In genomic region chr9:31730443-31730842, GRCm38 (mm10) we compare ENCODE assay signal across 24 mouse cellular contexts.
"Had no signal": no experiment of that assay in that cellular context is flagged by ENCODE, and none has a peak within 500 bp of the region (broad histone marks: within the 10 kb centered on the region; RNA-seq: fewer than 3 reads in every experiment).

No protein-coding gene starts in this region.

- DNase-seq: gastrocnemius, postnatal 14 days; gastrocnemius, postnatal 36 days; heart, adult 2 months; heart, postnatal 14 days; heart, postnatal 36 days; kidney, adult 11 months; kidney, adult 2 months; kidney, adult 9 months; kidney, postnatal 14 days; kidney, postnatal 36 days; layer of hippocampus, postnatal 36 days; liver; liver, embryonic 13.5 days had no signal

- H3K27ac ChIP-seq: heart, adult 2 months; heart, embryonic 13.5 days; heart, embryonic 15.5 days; hindbrain, embryonic 13.5 days; hindbrain, embryonic 15.5 days; hindbrain, postnatal 0 days; kidney, embryonic 15.5 days; kidney, postnatal 0 days; limb, embryonic 10.5 days; limb, embryonic 12.5 days; liver, embryonic 13.5 days; liver, embryonic 15.5 days had no signal

- ATAC-seq: hindbrain, postnatal 0 days; intestine, embryonic 16.5 days had no signal

- H3K4me3 ChIP-seq: heart, adult 2 months; heart, embryonic 13.5 days; heart, embryonic 15.5 days; hindbrain, embryonic 13.5 days; hindbrain, embryonic 15.5 days; kidney, embryonic 15.5 days; limb, embryonic 10.5 days; limb, embryonic 12.5 days; liver, embryonic 13.5 days; liver, embryonic 15.5 days had no signal

- H3K4me1 ChIP-seq: heart, embryonic 13.5 days; heart, embryonic 15.5 days; hindbrain, embryonic 13.5 days; hindbrain, embryonic 15.5 days; kidney, embryonic 15.5 days; limb, embryonic 10.5 days; limb, embryonic 12.5 days; liver, embryonic 13.5 days; liver, embryonic 15.5 days had no signal

- H3K27me3 ChIP-seq: heart, embryonic 13.5 days; heart, embryonic 15.5 days; hindbrain, embryonic 13.5 days; hindbrain, embryonic 15.5 days; kidney, embryonic 15.5 days; limb, embryonic 12.5 days; liver, embryonic 13.5 days; liver, embryonic 15.5 days had no signal
